Mouse (Mus musculus): ENCODE data around the gene Btbd11.

- TF ChIP-seq CTCF (IDR thresholded peaks at IDR 0.05; ENCODE audit: low read depth) (no peak), EP300 (optimal IDR thresholded peaks at IDR 0.05) (no peak)
Observed at GRCm38 (mm10) chr10:85608550-85609278, 222.1 kb downstream of the Btbd11 start.
